Mouse (Mus musculus) liver, embryonic 14.5 days (tissue): Measurements from ENCODE around the gene Gm6096. TPM values are rescaled to one million over a fixed set of nuclear protein-coding genes. Genes with fewer than 3 reads are reported as not detected.

Experiments used
- ATAC-seq: fragments of 200-750 bp; cut with Nextera tagmentation; 2 replicates; pipeline ENCODE4 v1.8.0; 2017; ENCODE audit warnings: moderate number of reproducible peaks, mild to moderate bottlenecking, moderate library complexity; ENCODE audit not compliant: insufficient read depth
- DNase-seq, 3 experiments: peaks; one replicate each; pipeline ENCODE4 v3.0.0-alpha.2; 2012 to 2013; ENCODE audit warnings: low read depth in 3 of 3, low spot score in 3 of 3
- H3K27ac ChIP-seq: fragments of 300-500 bp; sonication (generic); 2 replicates; pipeline ENCODE4 v1.5.1; 2014; ENCODE audit warnings: moderate library complexity, mild to moderate bottlenecking, control low read depth, inconsistent platforms
- H3K27me3 ChIP-seq: fragments of 300-500 bp; sonication (generic); 2 replicates; pipeline ENCODE4 v1.6.1; 2014; ENCODE audit warnings: mild to moderate bottlenecking, low read length, moderate library complexity; ENCODE audit not compliant: control insufficient read depth, insufficient read depth
- H3K36me3 ChIP-seq: fragments of 300-500 bp; sonication (generic); replicated peaks from 2 replicates; pipeline ENCODE4 v1.6.1; 2014; ENCODE audit warnings: low read depth; ENCODE audit not compliant: control insufficient read depth, insufficient read depth
- H3K4me1 ChIP-seq, 2 experiments: fragments of 200-500 bp in 1 of 2; fragments of 300-500 bp in 1 of 2; sonication (generic) in 1 of 2; replicated peaks; 2 replicates each; pipeline ENCODE4 v1.6.1; 2012 to 2014; ENCODE audit warnings: antibody characterized with exemption in 1 of 2, inconsistent platforms in 1 of 2, low read length in 1 of 2; ENCODE audit not compliant: control insufficient read depth in 2 of 2, insufficient read depth in 2 of 2
- H3K4me2 ChIP-seq: fragments of 300-500 bp; sonication (generic); 2 replicates; pipeline ENCODE4 v1.6.1; 2014; ENCODE audit warnings: low read depth, mild to moderate bottlenecking, control low read depth, moderate library complexity
- H3K4me3 ChIP-seq, 2 experiments: fragments of 200-500 bp in 1 of 2; fragments of 300-500 bp in 1 of 2; sonication (generic) in 1 of 2; 2 replicates each; pipeline ENCODE4 v1.5.1; 2012 to 2014; ENCODE audit warnings: low read depth in 2 of 2, low read length in 2 of 2, mild to moderate bottlenecking in 2 of 2, control low read depth in 1 of 2, inconsistent platforms in 1 of 2, moderate library complexity in 1 of 2; ENCODE audit not compliant: insufficient read depth in 1 of 2
- H3K9ac ChIP-seq: fragments of 300-500 bp; sonication (generic); replicated peaks from 2 replicates; pipeline ENCODE4 v1.6.1; 2014; ENCODE audit warnings: mild to moderate bottlenecking, control low read depth, moderate library complexity
- H3K9me3 ChIP-seq: fragments of 300-500 bp; sonication (generic); 2 replicates; pipeline ENCODE4 v1.6.1; 2016; ENCODE audit warnings: low read length, mixed read lengths; ENCODE audit not compliant: control insufficient read depth
- CTCF ChIP-seq: IDR thresholded peaks from 2 replicates; pipeline ENCODE4 v1.5.1; 2016; ENCODE audit warnings: antibody characterized with exemption, low read depth, control low read depth
- EP300 ChIP-seq: IDR thresholded peaks from 2 replicates; pipeline ENCODE4 v1.6.1; 2016; ENCODE audit warnings: antibody characterized with exemption, low read depth
- WGBS: fragments of 180-500 bp; shearing (Covaris S2); extraction: QIAGEN DNeasy Blood & Tissue Kit; methylation state at CpG from one replicate; pipeline ENCODE4 v1.1.7; 2014; ENCODE audit not compliant: insufficient replicate concordance; 5-methylcytosine and 5-hydroxymethylcytosine counted together
- polyA plus RNA-seq, 2 experiments: library from polyadenylated mRNA; depleted of rRNA in 1 of 2; stranded (reverse) in 1 of 2; unstranded in 1 of 2; fragments of >200 nt; fragmentation: Nextera tagmentation in 1 of 2; extraction: Ambion mirVana in 1 of 2; gene quantifications; 2 replicates each; pipeline versions ENCODE4 v1.2.1 to v1.2.3; 2012 to 2014

Gene Gm6096
- polyA plus RNA-seq, 2 experiments, result 0.30 TPM; not detected in 1

- no peak for TF ChIP-seq CTCF
- no peak for TF ChIP-seq EP300
- DNase-seq (no peak), ATAC-seq (no peak)
- H3K4me1 ChIP-seq, result peaks cover 0 to 8% of the 10 kb centered on the region in 2 experiments; a peak in 3 of 4 replicates
- H3K4me2 ChIP-seq, result no peak overlapping the region
- H3K27me3 ChIP-seq, result no peaks in the 10 kb centered on the region
- H3K9me3 ChIP-seq, result no peaks in the 10 kb centered on the region
- no peak overlapping the region for H3K27ac ChIP-seq
- WGBS, result 84% methylated on average over 2 of the region's 2 CpGs
- H3K36me3 ChIP-seq, result no peaks in the 10 kb centered on the region
- H3K9ac ChIP-seq, result no peak overlapping the region
- H3K4me3 ChIP-seq, result no peak overlapping the region
Observed at GRCm38 (mm10) chr7:34292633-34293032, 41.8 kb downstream of the Gm6096 start.

GRCm38 (mm10) chr7:34296124-34296523 is 45.3 kb downstream of the Gm6096 start:
- TF ChIP-seq CTCF (no peak), EP300 (no peak)
- Histone ChIP-seq H3K27me3 (no peaks in the 10 kb centered on the region), H3K4me3 (no peak overlapping the region), H3K4me2 (no peak overlapping the region), H3K9me3 (no peaks in the 10 kb centered on the region), H3K36me3 (no peaks in the 10 kb centered on the region), H3K9ac (no peak overlapping the region), H3K27ac (no peak overlapping the region), H3K4me1 (peaks cover 0 to 3% of the 10 kb centered on the region in 2 experiments; a peak in 3 of 4 replicates)
- DNase-seq (no peak), ATAC-seq (no peak)
- 74% methylated on average over 3 of the region's 3 CpGs for WGBS

- H3K9me3 ChIP-seq, result no peaks in the 10 kb centered on the region
- DNase-seq, result no peak
- no peak for ATAC-seq
- H3K27ac ChIP-seq, result no peak overlapping the region
- whole genome bisulfite sequencing, result 78% methylated on average over 2 of the region's 2 CpGs
- H3K4me2 ChIP-seq, result no peak overlapping the region
- TF ChIP-seq CTCF (no peak), EP300 (no peak)
- no peak overlapping the region for H3K4me3 ChIP-seq
- H3K27me3 ChIP-seq, result no peaks in the 10 kb centered on the region
- H3K36me3 ChIP-seq, result no peaks in the 10 kb centered on the region
- peaks cover 0 to 5% of the 10 kb centered on the region in 2 experiments; a peak in 2 of 4 replicates for H3K4me1 ChIP-seq
- H3K9ac ChIP-seq, result no peak overlapping the region
Observed at GRCm38 (mm10) chr7:34298818-34299217, 48.0 kb downstream of the Gm6096 start.

Other genes starting within 250 kb of the Gm6096 start
- not detected in 2 replicates for gene Scgb2b27, start 237.1 kb upstream of the Gm6096 start, polyA plus RNA-seq (2012; rRNA removed)
- not detected in 2 replicates for gene Scgb2b27, start 237.1 kb upstream of the Gm6096 start, polyA plus RNA-seq (2014; fragmentation: Nextera tagmentation; extraction: Ambion mirVana)
- gene Scgb1b27, start 229.6 kb upstream of the Gm6096 start, polyA plus RNA-seq (2012; rRNA removed), result not detected in 2 replicates
- not detected in 2 replicates for gene Scgb1b27, start 229.6 kb upstream of the Gm6096 start, polyA plus RNA-seq (2014; fragmentation: Nextera tagmentation; extraction: Ambion mirVana)
- gene Scgb1b30, start 155.6 kb upstream of the Gm6096 start, polyA plus RNA-seq (2012; rRNA removed), result not detected in 2 replicates
- gene Scgb1b30, start 155.6 kb upstream of the Gm6096 start, polyA plus RNA-seq (2014; fragmentation: Nextera tagmentation; extraction: Ambion mirVana), result not detected in 2 replicates
- gene Wtip, start 117.8 kb upstream of the Gm6096 start, polyA plus RNA-seq (2012; rRNA removed), result 2.8 TPM in 2 replicates
- gene Wtip, start 117.8 kb upstream of the Gm6096 start, polyA plus RNA-seq (2014; fragmentation: Nextera tagmentation; extraction: Ambion mirVana), result 0.47 and 0.57 TPM in 2 replicates
- gene Uba2, start 81.4 kb upstream of the Gm6096 start, polyA plus RNA-seq (2012; rRNA removed), result 37.4 and 62.1 TPM in 2 replicates
- gene Uba2, start 81.4 kb upstream of the Gm6096 start, polyA plus RNA-seq (2014; fragmentation: Nextera tagmentation; extraction: Ambion mirVana), result 83.0 and 97.5 TPM in 2 replicates
- gene Pdcd2l, start 54.4 kb upstream of the Gm6096 start, polyA plus RNA-seq (2012; rRNA removed), result 12.4 and 14.1 TPM in 2 replicates
- gene Pdcd2l, start 54.4 kb upstream of the Gm6096 start, polyA plus RNA-seq (2014; fragmentation: Nextera tagmentation; extraction: Ambion mirVana), result 20.4 and 21.7 TPM in 2 replicates
- 83.2 and 101 TPM in 2 replicates for gene Gpi1, start 20.7 kb upstream of the Gm6096 start, polyA plus RNA-seq (2012; rRNA removed)
- 107 and 108 TPM in 2 replicates for gene Gpi1, start 20.7 kb upstream of the Gm6096 start, polyA plus RNA-seq (2014; fragmentation: Nextera tagmentation; extraction: Ambion mirVana)
- 9.4 and 10.1 TPM in 2 replicates for gene 4931406P16Rik, start 62.5 kb downstream of the Gm6096 start, polyA plus RNA-seq (2012; rRNA removed)
- 11.9 and 13.9 TPM in 2 replicates for gene 4931406P16Rik, start 62.5 kb downstream of the Gm6096 start, polyA plus RNA-seq (2014; fragmentation: Nextera tagmentation; extraction: Ambion mirVana)
- gene Lsm14a, start 142.3 kb downstream of the Gm6096 start, polyA plus RNA-seq (2012; rRNA removed), result 36.4 and 44.7 TPM in 2 replicates
- 25.4 and 27.7 TPM in 2 replicates for gene Lsm14a, start 142.3 kb downstream of the Gm6096 start, polyA plus RNA-seq (2014; fragmentation: Nextera tagmentation; extraction: Ambion mirVana)